Mouse (Mus musculus): ENCODE data around the gene Exosc8. TPM values are rescaled to one million over a fixed set of nuclear protein-coding genes. Genes with fewer than 3 reads are reported as not detected.
"Not testable (repeated sequence)": the region's sequence is repeated elsewhere in the genome, so short reads cannot be mapped to it uniquely, and the experiment has no call there.

Exosc8 gene
- polyA plus RNA-seq, 2 experiments: 119 to 130 TPM

- ATAC-seq (ENCODE audit: low FRiP score, low read depth): no peak
- 0 out of 2 replicates have a peak, but pooled peaks cover 2% of the 10 kb centered on the region for H3K9me3 ChIP-seq (ENCODE audit: control insufficient read depth, low read length)
- no peak for TF ChIP-seq POLR2A (IDR thresholded peaks at IDR 0.05; ENCODE audit: borderline replicate concordance, extremely low read depth, insufficient read depth, insufficient read length)
These were observed 33.4 kb upstream of the Exosc8 start for GRCm38 (mm10) chr3:54768592-54768991.

DNA sequence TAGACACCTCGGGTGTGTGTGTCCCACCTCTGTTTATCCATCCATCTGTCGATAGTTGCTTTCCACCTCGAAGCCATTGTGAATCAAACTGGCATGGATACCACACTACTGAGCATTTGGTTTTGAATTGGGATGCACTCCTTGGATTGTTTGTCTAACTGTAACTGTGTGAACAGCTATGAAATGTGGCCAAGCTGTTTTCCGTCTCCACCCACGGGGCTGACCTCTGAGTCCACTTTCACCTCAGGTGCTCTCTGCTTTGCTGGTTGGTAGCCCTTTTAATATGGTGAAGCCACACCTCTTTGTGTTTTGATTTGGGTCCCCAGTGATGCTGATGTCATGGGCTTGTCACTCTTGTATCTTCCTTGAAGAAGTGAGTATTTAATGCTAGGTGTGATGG, 31.6 kb upstream of the Exosc8 start:
- Histone ChIP-seq H3K4me2 (replicated peaks; ENCODE audit: low read depth, low read length, severe bottlenecking) (no peak overlapping the region), H3K4me1 (ENCODE audit: control insufficient read depth, insufficient read depth, low read length) (no peaks in the 10 kb centered on the region), H3K36me3 (ENCODE audit: control insufficient read depth, insufficient read depth, low read length) (no peaks in the 10 kb centered on the region), H3K27me3 (ENCODE audit: control insufficient read depth, insufficient read depth, low read length) (no peaks in the 10 kb centered on the region), H3K9me3 (ENCODE audit: control insufficient read depth, low read length) (no peaks in the 10 kb centered on the region), H3K4me3 (replicated peaks; ENCODE audit: low read length) (no peak overlapping the region), H3K9ac (ENCODE audit: low read depth, low read length, severe bottlenecking) (no peak overlapping the region), H3K27ac (replicated peaks; ENCODE audit: low read depth, low read length) (no peak overlapping the region)
- DNase-seq (ENCODE audit: low spot score) (no peak), ATAC-seq (ENCODE audit: low FRiP score, low read depth) (no peak)
- TF ChIP-seq POLR2A (IDR thresholded peaks at IDR 0.05; ENCODE audit: borderline replicate concordance, extremely low read depth, insufficient read depth, insufficient read length): no peak
- WGBS: 86% methylated on average over 5 of the region's 5 CpGs

More at GRCm38 (mm10) chr3:54768592-54768991, 33.4 kb upstream of the Exosc8 start:
- Histone ChIP-seq H3K27me3 (ENCODE audit: control insufficient read depth, insufficient read depth, low read length) (no peaks in the 10 kb centered on the region), H3K27ac (replicated peaks; ENCODE audit: low read depth, low read length) (no peak overlapping the region), H3K4me3 (replicated peaks; ENCODE audit: low read length) (no peak overlapping the region), H3K36me3 (ENCODE audit: control insufficient read depth, insufficient read depth, low read length) (no peaks in the 10 kb centered on the region), H3K4me2 (replicated peaks; ENCODE audit: low read depth, low read length, severe bottlenecking) (no peak overlapping the region), H3K4me1 (ENCODE audit: control insufficient read depth, insufficient read depth, low read length) (no peaks in the 10 kb centered on the region), H3K9ac (ENCODE audit: low read depth, low read length, severe bottlenecking) (no peak overlapping the region)
- no peak for DNase-seq (ENCODE audit: low spot score)
- 92% methylated on average over 8 of the region's 8 CpGs for WGBS

- no peak for DNase-seq (ENCODE audit: low spot score)
- 78% methylated on average over 14 of the region's 14 CpGs for WGBS
These were observed 30.8 kb upstream of the Exosc8 start for GRCm38 (mm10) chr3:54766034-54766433.

DNA sequence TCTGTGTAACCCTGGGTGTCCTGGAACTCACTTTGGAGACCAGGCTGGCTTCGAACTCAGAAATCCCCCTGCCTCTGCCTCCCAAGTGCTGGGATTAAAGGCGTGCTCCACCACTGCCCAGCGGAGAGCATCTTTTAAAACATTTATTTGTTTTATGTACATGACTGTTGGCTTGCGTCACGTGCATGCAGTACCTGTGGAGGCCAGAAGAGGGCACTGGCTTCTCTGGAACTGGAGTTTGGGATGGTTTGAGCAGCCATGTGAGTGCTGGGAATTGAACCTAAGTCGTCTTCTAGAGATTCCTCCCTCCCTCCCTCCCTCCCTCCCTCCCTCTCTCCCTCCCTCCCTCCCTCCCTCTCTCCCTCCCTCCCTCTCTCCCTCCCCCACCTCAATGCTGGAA, 30.3 kb upstream of the Exosc8 start:
- ATAC-seq (ENCODE audit: low FRiP score, low read depth); H3K4me2 ChIP-seq (replicated peaks; ENCODE audit: low read depth, low read length, severe bottlenecking); H3K9me3 ChIP-seq (ENCODE audit: control insufficient read depth, low read length); H3K27me3 ChIP-seq (ENCODE audit: control insufficient read depth, insufficient read depth, low read length); H3K4me1 ChIP-seq (ENCODE audit: control insufficient read depth, insufficient read depth, low read length); H3K36me3 ChIP-seq (ENCODE audit: control insufficient read depth, insufficient read depth, low read length); H3K4me3 ChIP-seq (replicated peaks; ENCODE audit: low read length); H3K9ac ChIP-seq (ENCODE audit: low read depth, low read length, severe bottlenecking); DNase-seq (ENCODE audit: low spot score); H3K27ac ChIP-seq (replicated peaks; ENCODE audit: low read depth, low read length): not testable (repeated sequence)
- WGBS: 91% methylated on average over 6 of the region's 6 CpGs

More at GRCm38 (mm10) chr3:54766034-54766433, 30.8 kb upstream of the Exosc8 start:
- no peak overlapping the region for H3K9ac ChIP-seq (ENCODE audit: low read depth, low read length, severe bottlenecking)
- H3K4me2 ChIP-seq (replicated peaks; ENCODE audit: low read depth, low read length, severe bottlenecking): no peak overlapping the region
- no peaks in the 10 kb centered on the region for H3K9me3 ChIP-seq (ENCODE audit: control insufficient read depth, low read length)
- no peak overlapping the region for H3K27ac ChIP-seq (replicated peaks; ENCODE audit: low read depth, low read length)
- no peaks in the 10 kb centered on the region for H3K36me3 ChIP-seq (ENCODE audit: control insufficient read depth, insufficient read depth, low read length)
- ATAC-seq (ENCODE audit: low FRiP score, low read depth): no peak
- TF ChIP-seq POLR2A (IDR thresholded peaks at IDR 0.05; ENCODE audit: borderline replicate concordance, extremely low read depth, insufficient read depth, insufficient read length): no peak
- no peaks in the 10 kb centered on the region for H3K4me1 ChIP-seq (ENCODE audit: control insufficient read depth, insufficient read depth, low read length)
- no peak overlapping the region for H3K4me3 ChIP-seq (replicated peaks; ENCODE audit: low read length)
- H3K27me3 ChIP-seq (ENCODE audit: control insufficient read depth, insufficient read depth, low read length): no peaks in the 10 kb centered on the region

DNA sequence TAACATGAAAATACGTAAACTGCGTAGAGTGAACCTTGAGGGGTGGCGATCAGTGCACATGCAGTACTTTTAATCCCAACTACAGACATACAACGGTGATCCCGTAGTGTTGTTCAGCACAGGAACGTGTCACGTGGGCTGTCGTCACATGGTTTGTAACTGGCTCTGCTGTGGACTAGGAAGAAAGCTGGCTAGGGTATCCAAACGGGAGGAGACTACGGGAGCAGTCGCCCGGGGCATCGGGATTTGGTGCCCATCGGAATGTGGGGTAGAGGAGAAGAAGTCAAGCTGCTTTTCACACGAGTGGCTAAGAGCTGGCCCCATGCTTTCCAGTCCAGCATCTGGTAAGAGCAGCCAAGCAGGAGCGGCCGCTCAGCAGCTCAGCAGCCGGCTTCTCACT, 29.2 kb upstream of the Exosc8 start:
- no peaks in the 10 kb centered on the region for H3K27me3 ChIP-seq (ENCODE audit: control insufficient read depth, insufficient read depth, low read length)
- no peaks in the 10 kb centered on the region for H3K36me3 ChIP-seq (ENCODE audit: control insufficient read depth, insufficient read depth, low read length)
- H3K4me1 ChIP-seq (ENCODE audit: control insufficient read depth, insufficient read depth, low read length): no peaks in the 10 kb centered on the region
- H3K9ac ChIP-seq (ENCODE audit: low read depth, low read length, severe bottlenecking): no peak overlapping the region
- peak; percentile 25 for DNase-seq (ENCODE audit: low spot score)
- H3K27ac ChIP-seq (replicated peaks; ENCODE audit: low read depth, low read length): no peak overlapping the region
- peak overlapping the region; percentile 15; the same call in 1 of the 2 replicates for H3K4me3 ChIP-seq (replicated peaks; ENCODE audit: low read length)
- H3K4me2 ChIP-seq (replicated peaks; ENCODE audit: low read depth, low read length, severe bottlenecking): peak overlapping the region; percentile 16
- 69% methylated on average over 18 of the region's 18 CpGs for WGBS
- TF ChIP-seq POLR2A (IDR thresholded peaks at IDR 0.05; ENCODE audit: borderline replicate concordance, extremely low read depth, insufficient read depth, insufficient read length): no peak
- no peak for ATAC-seq (ENCODE audit: low FRiP score, low read depth)
- no peaks in the 10 kb centered on the region for H3K9me3 ChIP-seq (ENCODE audit: control insufficient read depth, low read length)

DNA sequence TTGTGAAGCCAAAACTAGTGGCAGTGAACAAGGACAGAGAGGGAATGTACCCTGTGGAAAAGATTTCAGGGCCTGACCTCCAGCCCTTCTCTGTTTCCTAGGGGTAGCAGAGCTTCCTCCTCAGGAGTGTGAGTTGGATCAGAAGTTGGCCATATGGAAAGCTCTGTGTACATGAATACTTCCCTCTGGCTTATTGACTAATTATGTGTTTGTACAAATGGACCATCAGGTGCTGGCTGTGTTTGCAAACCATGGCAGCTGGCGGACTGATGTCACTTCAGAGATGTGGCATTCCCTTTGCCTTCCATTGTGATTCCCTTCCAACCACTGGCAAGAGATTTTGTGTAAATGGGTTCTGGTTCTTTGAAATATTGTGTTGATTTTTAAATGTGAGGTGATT, 26.1 kb upstream of the Exosc8 start:
- Histone ChIP-seq H3K4me2 (replicated peaks; ENCODE audit: low read depth, low read length, severe bottlenecking) (no peak overlapping the region), H3K36me3 (ENCODE audit: control insufficient read depth, insufficient read depth, low read length) (no peaks in the 10 kb centered on the region), H3K27me3 (ENCODE audit: control insufficient read depth, insufficient read depth, low read length) (no peaks in the 10 kb centered on the region), H3K4me3 (replicated peaks; ENCODE audit: low read length) (no peak overlapping the region), H3K9ac (ENCODE audit: low read depth, low read length, severe bottlenecking) (no peak overlapping the region), H3K9me3 (ENCODE audit: control insufficient read depth, low read length) (no peaks in the 10 kb centered on the region), H3K27ac (replicated peaks; ENCODE audit: low read depth, low read length) (no peak overlapping the region), H3K4me1 (ENCODE audit: control insufficient read depth, insufficient read depth, low read length) (no peaks in the 10 kb centered on the region)
- no peak for TF ChIP-seq POLR2A (IDR thresholded peaks at IDR 0.05; ENCODE audit: borderline replicate concordance, extremely low read depth, insufficient read depth, insufficient read length)
- DNase-seq (ENCODE audit: low spot score): no peak
- 97% methylated on average over 1 of the region's 1 CpGs for WGBS
- ATAC-seq (ENCODE audit: low FRiP score, low read depth): no peak
